Mouse (Mus musculus): ENCODE data around the gene Rad51b. TPM values are rescaled to one million over a fixed set of nuclear protein-coding genes. Genes with fewer than 3 reads are reported as not detected.
A peak's percentile ranks its signal among the peaks of the same experiment; 100 is the strongest.

Rad51b gene
- polyA plus RNA-seq, 1 experiment from 2014 or later = 8.0 TPM

DNA sequence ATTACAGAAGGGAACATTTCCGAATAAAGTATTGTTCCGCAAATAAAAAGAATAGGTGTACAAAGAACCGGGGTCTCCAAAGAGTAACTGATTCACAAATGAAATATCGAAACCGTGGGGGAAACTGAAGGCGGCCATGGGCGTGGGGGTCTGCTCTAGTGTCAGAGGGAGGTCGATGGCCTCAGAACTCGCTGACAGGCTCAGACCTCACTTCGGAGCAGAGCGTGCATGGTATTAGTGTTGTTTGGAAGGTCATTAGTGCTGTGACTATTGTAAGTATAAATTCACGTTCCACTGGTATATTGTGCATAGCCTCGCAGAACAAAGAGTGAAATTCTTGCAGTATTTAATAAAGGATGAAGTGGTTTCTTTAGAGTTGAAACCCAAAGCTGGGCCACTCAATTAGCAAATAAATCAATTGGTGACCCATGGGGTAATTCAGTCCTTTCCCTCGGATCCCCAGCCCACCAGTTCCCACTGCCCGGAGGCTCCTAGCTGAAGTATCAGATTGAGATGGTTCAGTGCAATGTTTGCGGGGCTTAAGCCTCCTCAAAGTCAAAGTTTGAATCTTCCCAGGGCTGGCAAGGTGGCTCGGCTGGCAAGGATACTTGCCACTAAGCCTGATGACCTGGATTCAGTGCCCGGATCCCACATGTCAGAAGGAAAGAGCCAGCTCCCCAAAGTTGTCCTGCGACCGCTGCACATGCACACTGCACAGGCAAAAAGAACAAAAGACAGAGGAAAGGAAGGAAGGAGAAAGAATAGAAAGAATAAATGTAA, 517.4 kb downstream of the Rad51b start:
- H3K9me3 ChIP-seq = no peaks in the 10 kb centered on the region
- no peak for ATAC-seq (ENCODE audit: insufficient number of reproducible peaks, insufficient read depth, low FRiP score, low TSS enrichment, low read depth)
- peaks cover 42% of the 10 kb centered on the region for H3K4me1 ChIP-seq (replicated peaks)

DNA sequence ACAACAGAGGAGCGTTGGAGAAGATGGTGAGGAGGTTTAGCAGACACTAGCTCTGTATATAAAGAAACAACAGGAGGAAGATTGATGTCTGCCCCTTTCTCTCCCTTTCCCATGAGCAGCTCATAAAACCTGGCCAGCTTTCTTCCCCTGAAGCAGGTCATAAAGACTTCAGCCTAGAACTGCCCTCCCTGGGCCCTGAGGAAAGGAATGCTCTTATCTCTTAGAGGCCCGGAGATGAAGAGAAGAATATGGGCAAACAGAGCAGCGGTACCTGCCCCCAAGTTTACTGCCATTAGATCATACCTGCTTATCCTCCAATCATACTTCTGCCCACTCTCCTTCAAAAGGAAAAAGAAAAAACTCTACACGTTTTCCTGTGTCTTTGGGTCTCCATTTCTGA, 519.2 kb downstream of the Rad51b start:
- Histone ChIP-seq H3K4me2 (no peak overlapping the region), H3K9ac (replicated peaks) (no peak overlapping the region), H3K27ac (no peak overlapping the region), H3K36me3 (no peaks in the 10 kb centered on the region), H3K4me3 (replicated peaks) (no peak overlapping the region), H3K27me3 (0 out of 2 replicates have a peak, but pooled peaks cover 2% of the 10 kb centered on the region), H3K9me3 (no peaks in the 10 kb centered on the region), H3K4me1 (replicated peaks) (peaks cover 49% of the 10 kb centered on the region)
- ATAC-seq (ENCODE audit: insufficient number of reproducible peaks, insufficient read depth, low FRiP score, low TSS enrichment, low read depth) = no peak
- WGBS = 27% methylated on average over 4 of the region's 4 CpGs

More for the DNA sequence above, 517.4 kb downstream of the Rad51b start:
- 0 out of 2 replicates have a peak, but pooled peaks cover 2% of the 10 kb centered on the region for H3K27me3 ChIP-seq
- no peaks in the 10 kb centered on the region for H3K36me3 ChIP-seq
- no peak overlapping the region for H3K4me2 ChIP-seq
- H3K4me3 ChIP-seq (replicated peaks) = no peak overlapping the region
- H3K27ac ChIP-seq = no peak overlapping the region
- no peak overlapping the region for H3K9ac ChIP-seq (replicated peaks)
- 58% methylated on average over 20 of the region's 20 CpGs for WGBS

DNA sequence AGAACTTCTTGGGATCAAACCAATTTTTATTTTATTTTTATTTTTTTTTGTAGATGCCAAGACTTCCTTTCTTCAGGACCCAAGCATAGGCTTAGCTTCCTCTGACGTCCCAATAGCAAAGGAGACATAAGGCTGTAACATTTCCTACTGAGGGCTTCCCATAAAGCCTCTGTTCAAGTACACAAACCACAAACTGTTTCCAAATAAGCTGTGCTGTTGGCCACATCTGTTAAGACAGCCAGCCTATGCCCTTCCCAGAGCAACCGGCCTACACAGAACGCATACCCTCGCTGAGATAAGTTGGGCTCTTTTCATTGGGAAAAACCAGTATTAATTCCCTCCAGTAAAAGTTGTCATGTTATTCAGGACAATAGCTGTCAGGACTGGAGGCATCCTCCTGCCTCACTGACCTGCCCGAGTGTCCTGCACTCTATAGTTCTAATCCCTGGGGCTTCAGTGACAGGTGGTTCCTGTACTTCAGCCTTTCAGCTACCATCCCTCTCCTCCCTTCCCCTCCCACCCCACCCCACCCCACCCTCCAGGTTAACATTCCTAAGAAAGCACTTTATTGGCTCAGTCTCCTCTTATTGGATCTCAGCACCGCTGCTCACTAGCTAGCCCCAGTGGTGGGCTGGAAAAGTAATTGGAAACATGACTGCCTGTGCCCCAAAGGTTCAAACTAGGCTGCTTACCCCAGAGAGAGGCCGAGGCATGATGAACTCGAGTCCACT, 523.3 kb downstream of the Rad51b start:
- H3K4me2 ChIP-seq = no peak overlapping the region
- H3K27me3 ChIP-seq = no peaks in the 10 kb centered on the region
- no peak overlapping the region for H3K9ac ChIP-seq (replicated peaks)
- WGBS = 51% methylated on average over 8 of the region's 8 CpGs
- no peaks in the 10 kb centered on the region for H3K9me3 ChIP-seq
- H3K4me3 ChIP-seq (replicated peaks) = no peak overlapping the region
- peaks cover 30% of the 10 kb centered on the region for H3K4me1 ChIP-seq (replicated peaks)
- no peaks in the 10 kb centered on the region for H3K36me3 ChIP-seq
- H3K27ac ChIP-seq = peak overlapping the region; percentile 45; the same call in 1 of the 2 replicates
- no peak for ATAC-seq (ENCODE audit: insufficient number of reproducible peaks, insufficient read depth, low FRiP score, low TSS enrichment, low read depth)

DNA sequence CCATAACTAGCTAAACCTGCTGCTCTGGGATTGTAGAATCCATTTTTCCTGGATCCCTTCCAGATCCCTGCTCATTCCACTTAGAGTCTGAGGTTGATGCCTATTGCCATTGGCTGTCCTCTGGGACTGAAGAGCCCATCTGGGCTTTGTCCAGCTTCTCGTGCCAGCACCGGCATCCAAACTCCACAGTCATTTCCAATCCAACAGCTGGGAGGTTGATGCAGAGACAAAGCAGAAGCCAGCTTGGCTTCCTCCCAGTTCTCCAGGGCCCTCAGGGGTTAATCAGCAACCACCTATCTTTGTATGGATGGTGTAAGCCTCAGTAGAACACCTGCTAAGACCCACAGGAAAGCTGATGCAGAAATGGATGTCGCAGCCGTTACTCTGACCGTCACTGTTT, 524.8 kb downstream of the Rad51b start:
- ATAC-seq (ENCODE audit: insufficient number of reproducible peaks, insufficient read depth, low FRiP score, low TSS enrichment, low read depth) = no peak
- Histone ChIP-seq H3K9ac (replicated peaks) (no peak overlapping the region), H3K9me3 (no peaks in the 10 kb centered on the region), H3K27me3 (no peaks in the 10 kb centered on the region), H3K4me1 (replicated peaks) (peaks cover 35% of the 10 kb centered on the region), H3K27ac (no peak overlapping the region), H3K36me3 (no peaks in the 10 kb centered on the region), H3K4me3 (replicated peaks) (no peak overlapping the region), H3K4me2 (no peak overlapping the region)
- 92% methylated on average over 5 of the region's 5 CpGs for WGBS

DNA sequence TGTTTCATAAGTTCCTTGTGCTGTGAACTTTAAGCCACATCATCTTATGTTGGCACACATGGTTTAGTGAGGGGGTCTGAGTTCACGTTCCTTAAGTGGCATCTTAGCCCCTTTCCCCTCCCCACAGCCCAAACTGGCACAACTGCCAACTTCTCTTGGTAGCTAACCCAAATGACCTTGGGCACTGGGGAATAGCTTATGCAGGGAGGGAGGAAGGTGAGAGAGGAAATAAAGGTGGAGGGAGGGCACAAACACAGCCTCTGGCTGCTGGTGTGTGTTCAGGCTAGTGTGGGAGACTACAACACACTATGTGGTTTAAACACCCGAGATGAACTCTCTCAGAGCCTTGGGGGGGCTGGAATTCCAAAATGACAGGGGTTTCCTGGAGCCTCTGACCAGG, 525.3 kb downstream of the Rad51b start:
- Histone ChIP-seq H3K4me2 (no peak overlapping the region), H3K36me3 (no peaks in the 10 kb centered on the region), H3K27me3 (no peaks in the 10 kb centered on the region), H3K4me1 (replicated peaks) (peaks cover 38% of the 10 kb centered on the region), H3K4me3 (replicated peaks) (no peak overlapping the region), H3K9ac (replicated peaks) (no peak overlapping the region), H3K27ac (no peak overlapping the region), H3K9me3 (no peaks in the 10 kb centered on the region)
- no peak for ATAC-seq (ENCODE audit: insufficient number of reproducible peaks, insufficient read depth, low FRiP score, low TSS enrichment, low read depth)
- WGBS = 71% methylated on average over 2 of the region's 2 CpGs

DNA sequence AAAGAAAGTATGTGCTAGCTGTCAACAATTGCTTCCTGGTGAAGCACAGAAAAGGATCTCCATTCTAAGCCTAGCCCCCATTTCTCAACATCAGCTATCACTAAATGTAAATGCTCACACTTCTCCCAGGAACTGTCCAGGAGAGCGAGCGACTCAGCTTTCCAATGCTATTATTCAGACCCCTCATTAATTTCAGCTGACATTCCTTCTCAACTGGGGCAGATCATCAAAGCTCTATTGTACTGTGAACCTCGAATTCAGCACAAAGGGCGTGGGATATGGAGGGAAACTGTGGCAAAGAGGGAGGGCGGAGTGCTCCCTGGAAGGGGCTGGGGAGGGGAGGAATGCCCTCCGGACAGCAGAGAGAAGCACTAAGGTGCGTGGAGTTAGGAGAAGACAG, 528.8 kb downstream of the Rad51b start:
- no peak overlapping the region for H3K27ac ChIP-seq
- H3K27me3 ChIP-seq = no peaks in the 10 kb centered on the region
- peaks cover 23% of the 10 kb centered on the region for H3K4me1 ChIP-seq (replicated peaks)
- no peaks in the 10 kb centered on the region for H3K36me3 ChIP-seq
- H3K4me3 ChIP-seq (replicated peaks) = no peak overlapping the region
- no peak for ATAC-seq (ENCODE audit: insufficient number of reproducible peaks, insufficient read depth, low FRiP score, low TSS enrichment, low read depth)
- no peaks in the 10 kb centered on the region for H3K9me3 ChIP-seq
- H3K4me2 ChIP-seq = no peak overlapping the region
- H3K9ac ChIP-seq (replicated peaks) = no peak overlapping the region
- WGBS = 58% methylated on average over 7 of the region's 7 CpGs

DNA sequence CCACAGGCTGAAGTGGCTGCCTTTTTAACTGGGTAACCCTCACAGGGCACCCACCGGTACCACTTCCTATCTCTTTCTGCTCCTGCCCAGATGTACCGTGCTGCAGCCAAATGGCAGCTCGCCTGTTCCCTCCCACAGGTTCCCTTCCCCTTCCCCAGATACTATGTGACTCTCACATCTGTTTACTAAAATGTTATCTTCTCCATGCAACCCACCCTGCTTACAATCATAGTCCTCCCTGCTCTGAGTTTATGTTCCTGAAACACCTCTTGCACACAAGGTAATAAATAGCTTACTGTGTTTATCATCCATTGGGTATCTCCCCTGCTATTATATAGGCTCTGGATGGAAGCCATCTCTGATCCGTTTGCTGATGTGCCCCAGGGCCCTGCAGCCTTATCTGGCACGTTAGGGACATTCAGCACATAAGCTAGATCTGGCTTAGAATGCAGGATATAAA, 530.2 kb downstream of the Rad51b start:
- Histone ChIP-seq H3K4me1 (replicated peaks) (peaks cover 16% of the 10 kb centered on the region; the same call in 1 of the 2 replicates), H3K4me3 (replicated peaks) (no peak overlapping the region), H3K4me2 (no peak overlapping the region), H3K9me3 (no peaks in the 10 kb centered on the region), H3K36me3 (no peaks in the 10 kb centered on the region), H3K27ac (no peak overlapping the region), H3K27me3 (no peaks in the 10 kb centered on the region), H3K9ac (replicated peaks) (no peak overlapping the region)
- ATAC-seq (ENCODE audit: insufficient number of reproducible peaks, insufficient read depth, low FRiP score, low TSS enrichment, low read depth) = no peak
- WGBS = 53% methylated on average over 5 of the region's 5 CpGs

DNA sequence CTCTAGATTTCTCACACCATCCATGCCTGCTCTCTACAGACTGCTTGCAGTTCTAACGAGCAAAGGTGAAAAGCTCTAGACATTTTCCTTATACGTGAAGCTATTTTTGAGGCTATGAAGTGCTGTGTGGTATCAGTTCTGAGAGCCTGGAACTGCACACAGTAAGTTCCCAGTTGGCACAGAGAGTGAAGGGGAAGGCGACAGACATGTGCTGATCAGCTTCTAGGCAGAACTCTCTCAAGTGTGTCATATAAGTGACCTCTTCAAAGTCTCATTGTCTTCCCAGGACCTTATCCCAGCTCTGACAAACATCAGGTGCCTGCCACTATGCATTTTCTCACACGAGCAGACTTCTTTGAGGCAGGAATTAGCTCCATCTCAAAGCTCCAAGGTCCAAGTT, 530.7 kb downstream of the Rad51b start:
- Histone ChIP-seq H3K36me3 (no peaks in the 10 kb centered on the region), H3K4me1 (replicated peaks) (peaks cover 16% of the 10 kb centered on the region; the same call in 1 of the 2 replicates), H3K27ac (no peak overlapping the region)

DNA sequence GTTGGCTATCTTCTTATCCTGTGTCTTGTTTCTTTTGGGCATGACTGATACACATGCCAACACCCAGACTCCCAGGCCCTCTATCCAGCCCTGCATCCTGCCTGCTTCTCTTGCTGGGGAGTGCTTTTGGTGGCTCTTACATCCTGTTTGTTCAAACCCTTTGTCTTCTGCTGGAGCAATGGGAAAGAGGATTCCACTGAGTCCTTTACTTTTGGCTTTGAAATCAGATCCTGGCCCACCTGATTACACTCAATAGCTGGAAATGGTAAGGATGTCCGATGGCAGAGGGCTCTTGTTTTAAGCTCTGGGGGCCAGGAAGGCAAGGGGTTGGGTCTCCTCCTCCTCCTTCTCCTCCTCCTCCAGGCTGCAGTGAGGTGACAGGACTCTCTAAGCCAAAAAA, 533.6 kb downstream of the Rad51b start:
- no peaks in the 10 kb centered on the region for H3K27me3 ChIP-seq
- 46% methylated on average over 1 of the region's 1 CpGs for WGBS

More for the DNA sequence above, 530.7 kb downstream of the Rad51b start:
- 45% methylated on average over 4 of the region's 4 CpGs for WGBS
- Histone ChIP-seq H3K27me3 (no peaks in the 10 kb centered on the region), H3K9me3 (no peaks in the 10 kb centered on the region), H3K4me3 (replicated peaks) (no peak overlapping the region), H3K9ac (replicated peaks) (no peak overlapping the region), H3K4me2 (no peak overlapping the region)
- ATAC-seq (ENCODE audit: insufficient number of reproducible peaks, insufficient read depth, low FRiP score, low TSS enrichment, low read depth) = no peak

DNA sequence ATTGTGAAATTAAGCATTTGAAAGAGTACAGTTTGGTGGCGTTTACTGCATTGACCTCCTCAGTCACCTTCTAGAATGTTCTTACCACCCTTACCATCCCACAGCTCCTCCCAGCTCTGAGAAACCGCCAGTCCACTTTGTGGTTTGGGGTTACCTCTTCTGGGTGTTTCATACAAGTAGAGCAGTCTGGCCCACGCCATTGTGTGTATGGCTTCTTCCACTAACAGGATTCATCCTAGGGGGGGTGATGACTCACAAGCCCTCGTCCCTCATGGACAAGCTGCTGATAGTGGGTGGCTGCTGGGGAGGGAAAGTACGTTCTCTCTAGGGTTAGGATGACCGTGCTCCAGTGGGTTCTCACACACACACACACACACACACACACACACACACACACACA, 535.5 kb downstream of the Rad51b start:
- Histone ChIP-seq H3K4me1 (replicated peaks) (0 out of 2 replicates have a peak, but pooled peaks cover under 1% of the 10 kb centered on the region), H3K36me3 (no peaks in the 10 kb centered on the region), H3K27me3 (no peaks in the 10 kb centered on the region), H3K9me3 (no peaks in the 10 kb centered on the region), H3K9ac (replicated peaks) (no peak overlapping the region), H3K4me3 (replicated peaks) (no peak overlapping the region), H3K27ac (no peak overlapping the region), H3K4me2 (no peak overlapping the region)
- ATAC-seq (ENCODE audit: insufficient number of reproducible peaks, insufficient read depth, low FRiP score, low TSS enrichment, low read depth) = no peak
- 93% methylated on average over 6 of the region's 6 CpGs for WGBS

More for the DNA sequence above, 533.6 kb downstream of the Rad51b start:
- Histone ChIP-seq H3K9me3 (no peaks in the 10 kb centered on the region), H3K4me3 (replicated peaks) (no peak overlapping the region), H3K36me3 (no peaks in the 10 kb centered on the region), H3K9ac (replicated peaks) (no peak overlapping the region), H3K27ac (no peak overlapping the region), H3K4me2 (no peak overlapping the region), H3K4me1 (replicated peaks) (peaks cover 11% of the 10 kb centered on the region; the same call in 1 of the 2 replicates)
- ATAC-seq (ENCODE audit: insufficient number of reproducible peaks, insufficient read depth, low FRiP score, low TSS enrichment, low read depth) = no peak

DNA sequence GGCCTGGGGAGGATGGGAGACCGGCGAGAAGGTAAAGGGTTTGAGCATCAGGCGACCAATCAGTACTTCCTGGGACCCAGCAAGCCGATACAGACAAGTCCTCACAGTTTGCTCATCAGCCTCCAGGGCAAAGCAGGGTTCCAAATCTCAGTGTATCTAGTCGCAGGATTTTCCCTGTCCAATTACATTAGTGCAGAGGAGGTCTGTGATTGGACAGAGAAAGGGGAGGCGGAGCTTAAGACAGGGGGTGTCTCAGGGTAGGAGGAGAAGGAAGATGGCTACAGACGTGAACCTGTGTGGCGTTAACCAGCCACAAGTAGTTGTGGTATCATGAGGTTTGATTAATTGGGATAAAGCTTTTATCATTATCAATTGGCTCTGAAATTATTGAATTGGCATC, 538.4 kb downstream of the Rad51b start:
- H3K27ac ChIP-seq = no peak overlapping the region
- H3K4me3 ChIP-seq (replicated peaks) = no peak overlapping the region
- no peaks in the 10 kb centered on the region for H3K36me3 ChIP-seq
- H3K9me3 ChIP-seq = no peaks in the 10 kb centered on the region
- H3K27me3 ChIP-seq = no peaks in the 10 kb centered on the region
- H3K9ac ChIP-seq (replicated peaks) = no peak overlapping the region
- peaks cover 27% of the 10 kb centered on the region for H3K4me1 ChIP-seq (replicated peaks)
- WGBS = 87% methylated on average over 8 of the region's 8 CpGs
- ATAC-seq (ENCODE audit: insufficient number of reproducible peaks, insufficient read depth, low FRiP score, low TSS enrichment, low read depth) = no peak
- H3K4me2 ChIP-seq = no peak overlapping the region
